8 mouse cellular contexts compared by ENCODE assay signal in genomic region chr19:46875790-46876189, GRCm38 (mm10).
DNase-seq lines count a peak whose midpoint lies in the region; ATAC-seq and TF ChIP-seq lines count a peak whose summit lies in the region.

No protein-coding gene starts in this region.

- H3K4me1 ChIP-seq in kidney, embryonic 15.5 days: no peaks in the 10 kb centered on the region
- no peaks in the 10 kb centered on the region for H3K4me1 ChIP-seq in limb, embryonic 14.5 days (ENCODE audit: control insufficient read depth, insufficient read depth, low read length)

- no peak overlapping the region for H3K4me2 ChIP-seq in kidney, embryonic 15.5 days
- no peak overlapping the region for H3K4me2 ChIP-seq in limb, embryonic 14.5 days (replicated peaks; ENCODE audit: low read depth, low read length, severe bottlenecking)

- ATAC-seq in kidney, embryonic 15.5 days (replicated peaks; ENCODE audit: low FRiP score): no peak; the same call in 1 of the 2 replicates
- peak; percentile 73 for ATAC-seq in granulocyte monocyte progenitor cell, adult 5-6 weeks (replicated peaks; ENCODE audit: poor library complexity, severe bottlenecking)
- ATAC-seq in limb, embryonic 14.5 days (ENCODE audit: low FRiP score, low read depth): 0 out of 2 replicates have a peak, but pooled peaks have one; percentile 48

- H3K27me3 ChIP-seq in kidney, embryonic 15.5 days: no peaks in the 10 kb centered on the region
- no peaks in the 10 kb centered on the region for H3K27me3 ChIP-seq in limb, embryonic 14.5 days (ENCODE audit: control insufficient read depth, insufficient read depth, low read length)

- no peak overlapping the region for H3K9ac ChIP-seq in kidney, embryonic 15.5 days
- H3K9ac ChIP-seq in limb, embryonic 14.5 days (ENCODE audit: low read depth, low read length, severe bottlenecking): no peak overlapping the region

- no peaks in the 10 kb centered on the region for H3K36me3 ChIP-seq in kidney, embryonic 15.5 days
- no peaks in the 10 kb centered on the region for H3K36me3 ChIP-seq in limb, embryonic 14.5 days (ENCODE audit: control insufficient read depth, insufficient read depth, low read length)

- H3K9me3 ChIP-seq in kidney, embryonic 15.5 days (replicated peaks): no peaks in the 10 kb centered on the region
- H3K9me3 ChIP-seq in limb, embryonic 14.5 days (ENCODE audit: control insufficient read depth, low read length): no peaks in the 10 kb centered on the region

- WGBS in kidney, embryonic 15.5 days: 45% methylated on average over 12 of the region's 12 CpGs
- 50% methylated on average over 12 of the region's 12 CpGs for WGBS in limb, embryonic 14.5 days

- peak; percentile 81 for DNase-seq in kidney, adult 11 months
- peak; percentile 89 for DNase-seq in embryo, embryonic 10 days (ENCODE audit: low spot score)
- peak; percentile 73 to 89 for DNase-seq in kidney, adult 8-10 months
- DNase-seq in limb, embryonic 14.5 days (ENCODE audit: low spot score): peak; percentile 76
- DNase-seq in monocyte, adult 2 months (ENCODE audit: low read depth in 1 of 2, low spot score in 2 of 2): peak; percentile 35 to 69
- peak; percentile 68 to 72 for DNase-seq in spleen, postnatal 36 days (ENCODE audit: low spot score in 2 of 2)

- no peak for TF ChIP-seq POLR2A in limb, embryonic 14.5 days (IDR thresholded peaks at IDR 0.05; ENCODE audit: borderline replicate concordance, extremely low read depth, insufficient read depth, insufficient read length)

- H3K27ac ChIP-seq in kidney, embryonic 15.5 days: no peak overlapping the region
- H3K27ac ChIP-seq in limb, embryonic 14.5 days (replicated peaks; ENCODE audit: low read depth, low read length): no peak overlapping the region

- H3K4me3 ChIP-seq in kidney, embryonic 15.5 days (replicated peaks): no peak overlapping the region
- H3K4me3 ChIP-seq in limb, embryonic 14.5 days (replicated peaks; ENCODE audit: low read length): no peak overlapping the region
